Comparison of ENCODE assay signal across 9 mouse cellular contexts in genomic region chr5:112270764-112271541, GRCm38 (mm10). TPM values are rescaled to one million over a fixed set of nuclear protein-coding genes. Genes with fewer than 3 reads are reported as not detected.
DNase-seq lines count a peak whose midpoint lies in the region; ATAC-seq and TF ChIP-seq lines count a peak whose summit lies in the region.
"Had no signal": no experiment of that assay in that cellular context is flagged by ENCODE, and none has a peak within 500 bp of the region (broad histone marks: within the 10 kb centered on the region; RNA-seq: fewer than 3 reads in every experiment).

No protein-coding gene starts in this region.

- peak overlapping the region; percentile 22 for H3K4me2 ChIP-seq in forebrain, embryonic 13.5 days
- peak overlapping the region; percentile 26; the same call in 1 of the 2 replicates for H3K4me2 ChIP-seq in hindbrain, postnatal 0 days (ENCODE audit: low read depth, low read length)
- H3K4me2 ChIP-seq in myocyte (ENCODE audit: low read depth): peak overlapping the region; percentile 82
- no peak overlapping the region for H3K4me2 ChIP-seq in liver, embryonic 11.5 days

- TF ChIP-seq POLR2A in myocyte (IDR thresholded peaks at IDR 0.05; ENCODE audit: insufficient read length, low read depth): no peak
- no peak for TF ChIP-seq POLR2A in heart, adult 2 months (IDR thresholded peaks at IDR 0.05; ENCODE audit: insufficient read depth, low read depth, low read length)

- peak overlapping the region; percentile 48 for H3K27ac ChIP-seq in forebrain, embryonic 13.5 days
- no peak overlapping the region for H3K27ac ChIP-seq in forebrain, embryonic 10.5 days
- peak overlapping the region; percentile 64 for H3K27ac ChIP-seq in hindbrain, postnatal 0 days
- no peak overlapping the region for H3K27ac ChIP-seq in liver, embryonic 11.5 days (ENCODE audit: low read depth, low read length)
- H3K27ac ChIP-seq in heart, adult 2 months: no peak overlapping the region

- no peak for DNase-seq in forebrain, embryonic 10.5 days (ENCODE audit: extremely low spot score, low spot score)
- DNase-seq in Muller cell, postnatal 12 days (ENCODE audit: inconsistent ontology term): peak; percentile 61
- peak; percentile 74 for DNase-seq in hindbrain, postnatal 0 days (ENCODE audit: low spot score)
- DNase-seq in liver, embryonic 11.5 days (ENCODE audit: low spot score): no peak
- no peak for DNase-seq in urinary bladder, adult 2 months (ENCODE audit: low spot score)
- DNase-seq in heart, adult 2 months: no peak

- 0 out of 2 replicates have a peak, but pooled peaks cover 4% of the 10 kb centered on the region for H3K27me3 ChIP-seq in forebrain, embryonic 13.5 days
- peaks cover 62% of the 10 kb centered on the region for H3K27me3 ChIP-seq in forebrain, embryonic 10.5 days (ENCODE audit: poor library complexity, severe bottlenecking)
- H3K27me3 ChIP-seq in hindbrain, postnatal 0 days (ENCODE audit: insufficient read depth, low read length): no peaks in the 10 kb centered on the region
- no peaks in the 10 kb centered on the region for H3K27me3 ChIP-seq in myocyte (ENCODE audit: control insufficient read depth, insufficient read depth, insufficient read length)
- peaks cover 12% of the 10 kb centered on the region for H3K27me3 ChIP-seq in liver, embryonic 11.5 days (replicated peaks; ENCODE audit: control insufficient read depth, insufficient read depth, low read length)
- no peaks in the 10 kb centered on the region for H3K27me3 ChIP-seq in heart, adult 2 months (ENCODE audit: control insufficient read depth, insufficient read depth, low read length)

- TF ChIP-seq CTCF in hindbrain, postnatal 0 days (IDR thresholded peaks at IDR 0.05; ENCODE audit: low read depth): 0 out of 2 replicates have a peak, but pooled peaks have one; percentile 10
- no peak for TF ChIP-seq CTCF in heart, adult 2 months (IDR thresholded peaks at IDR 0.05)

- intact Hi-C loops in heart, adult 2 months (cut with DNase I): no loop called here

- H3K9me3 ChIP-seq in forebrain, embryonic 13.5 days (replicated peaks): no peaks in the 10 kb centered on the region
- H3K9me3 ChIP-seq in forebrain, embryonic 10.5 days: no peaks in the 10 kb centered on the region
- no peaks in the 10 kb centered on the region for H3K9me3 ChIP-seq in hindbrain, postnatal 0 days (ENCODE audit: low read length)
- H3K9me3 ChIP-seq in liver, embryonic 11.5 days (ENCODE audit: control insufficient read depth, low read length): no peaks in the 10 kb centered on the region

- 40% methylated on average over 24 of the region's 24 CpGs for WGBS in forebrain, embryonic 13.5 days
- WGBS in forebrain, embryonic 10.5 days: 73% methylated on average over 24 of the region's 24 CpGs
- whole genome bisulfite sequencing in hindbrain, postnatal 0 days: 15% methylated on average over 24 of the region's 24 CpGs
- WGBS in liver, embryonic 11.5 days: 52% methylated on average over 24 of the region's 24 CpGs
- 52% methylated on average over 24 of the region's 24 CpGs for WGBS in heart, adult 2 months

- no peak overlapping the region for H3ac ChIP-seq in myocyte (ENCODE audit: control insufficient read depth, insufficient read length)

- no peak overlapping the region for H3K4me3 ChIP-seq in forebrain, embryonic 13.5 days
- no peak overlapping the region for H3K4me3 ChIP-seq in forebrain, embryonic 10.5 days
- H3K4me3 ChIP-seq in hindbrain, postnatal 0 days (ENCODE audit: low read length): no peak overlapping the region
- peak overlapping the region; percentile 10 for H3K4me3 ChIP-seq in myocyte
- H3K4me3 ChIP-seq in liver, embryonic 11.5 days (ENCODE audit: low read depth, low read length): no peak overlapping the region
- H3K4me3 ChIP-seq in heart, adult 2 months: no peak overlapping the region

- no peak overlapping the region for H3K9ac ChIP-seq in forebrain, embryonic 13.5 days
- 0 out of 2 replicates have a peak overlapping the region, but pooled peaks have one; percentile 21 for H3K9ac ChIP-seq in hindbrain, postnatal 0 days (replicated peaks; ENCODE audit: low read length)
- no peak overlapping the region for H3K9ac ChIP-seq in liver, embryonic 11.5 days (ENCODE audit: low read depth, low read length)
- H3K9ac ChIP-seq in heart, adult 2 months (ENCODE audit: low read depth, low read length): no peak overlapping the region

- H3K4me1 ChIP-seq in forebrain, embryonic 13.5 days: peaks cover 15% of the 10 kb centered on the region
- H3K4me1 ChIP-seq in forebrain, embryonic 10.5 days: peaks cover 45% of the 10 kb centered on the region
- peaks cover 12% of the 10 kb centered on the region for H3K4me1 ChIP-seq in hindbrain, postnatal 0 days (ENCODE audit: insufficient read depth, low read length)
- H3K4me1 ChIP-seq in liver, embryonic 11.5 days (replicated peaks; ENCODE audit: control insufficient read depth, insufficient read depth, low read length): peaks cover 22% of the 10 kb centered on the region
- no peaks in the 10 kb centered on the region; the same call in 1 of the 2 replicates for H3K4me1 ChIP-seq in heart, adult 2 months (ENCODE audit: control insufficient read depth, insufficient read depth, low read length)

- H3K36me3 ChIP-seq in forebrain, embryonic 13.5 days (ENCODE audit: poor library complexity, severe bottlenecking): no peaks in the 10 kb centered on the region
- no peaks in the 10 kb centered on the region for H3K36me3 ChIP-seq in forebrain, embryonic 10.5 days (replicated peaks)
- H3K36me3 ChIP-seq in hindbrain, postnatal 0 days (ENCODE audit: insufficient read depth, low read length): no peaks in the 10 kb centered on the region
- no peaks in the 10 kb centered on the region for H3K36me3 ChIP-seq in myocyte (ENCODE audit: control insufficient read depth, insufficient read depth)
- no peaks in the 10 kb centered on the region for H3K36me3 ChIP-seq in liver, embryonic 11.5 days (ENCODE audit: control insufficient read depth, insufficient read depth, low read length)
- H3K36me3 ChIP-seq in heart, adult 2 months (ENCODE audit: control insufficient read depth, insufficient read depth, low read length): no peaks in the 10 kb centered on the region

- ATAC-seq in forebrain, embryonic 13.5 days: no peak
- peak; percentile 58 for ATAC-seq in hindbrain, postnatal 0 days
- ATAC-seq in liver, embryonic 11.5 days (replicated peaks; ENCODE audit: low FRiP score): no peak

- no peak for TF ChIP-seq EP300 in heart, adult 2 months (IDR thresholded peaks at IDR 0.05; ENCODE audit: insufficient read depth, low read depth, low read length)

- H3K79me2 ChIP-seq in myocyte (ENCODE audit: control insufficient read depth, insufficient read depth): no peaks in the 10 kb centered on the region
- no peaks in the 10 kb centered on the region for H3K79me2 ChIP-seq in heart, adult 2 months (replicated peaks; ENCODE audit: control insufficient read depth, insufficient read depth, low read length)

TF ChIP-seq in myocyte, 11 proteins besides CTCF, POLR2A, EP300 and RAD21 (continues in another document):
- TF ChIP-seq POLR2AphosphoS2 (IDR thresholded peaks at IDR 0.05; ENCODE audit: insufficient read length, low read depth) (no peak), TCF12 (IDR thresholded peaks at IDR 0.05; ENCODE audit: insufficient read depth, poor library complexity, severe bottlenecking) (peak; percentile 87), REST (IDR thresholded peaks at IDR 0.05; ENCODE audit: insufficient read depth, insufficient read length) (no peak), USF1 (IDR thresholded peaks at IDR 0.05; ENCODE audit: low read depth) (no peak)

RNA-seq across cellular contexts. Expression of gene Tpst2, which starts 5.5 kb away (rescaled TPM):
- polyA plus RNA-seq in forebrain, embryonic 13.5 days (2015; fragmentation: Nextera tagmentation; extraction: Ambion mirVana): 28.4 and 29.8 TPM in 2 replicates
- 36.7 and 37.7 TPM in 2 replicates for polyA plus RNA-seq in forebrain, embryonic 10.5 days (2016; fragmentation: Nextera tagmentation; extraction: Ambion mirVana)
- total RNA-seq in hindbrain, postnatal 0 days (2014; rRNA removed): 46.9 and 57.0 TPM in 2 replicates
- polyA plus RNA-seq in hindbrain, postnatal 0 days (2015; fragmentation: Nextera tagmentation; extraction: Ambion mirVana): 34.4 and 37.0 TPM in 2 replicates
- polyA plus RNA-seq in myocyte (2012; fragmentation: generic; extraction: Trizol): 94.7 TPM
- polyA plus RNA-seq in liver, embryonic 11.5 days (2014; fragmentation: Nextera tagmentation; extraction: Ambion mirVana): 66.0 and 66.7 TPM in 2 replicates
- polyA plus RNA-seq in urinary bladder, adult 2 months (2012; rRNA removed): 20.7 and 29.1 TPM in 2 replicates
- total RNA-seq in heart, adult 2 months (2021): 10 to 100 TPM; 38.3 to 43.6 TPM
- polyA plus RNA-seq in heart, adult 2 months (2012; rRNA removed): 36.9 and 37.7 TPM in 2 replicates

RNA-seq across cellular contexts. Expression of gene Crybb1, which starts 15.3 kb away (rescaled TPM):
- polyA plus RNA-seq in forebrain, embryonic 13.5 days (2015; fragmentation: Nextera tagmentation; extraction: Ambion mirVana): 2.1 TPM in 2 replicates
- polyA plus RNA-seq in forebrain, embryonic 10.5 days (2016; fragmentation: Nextera tagmentation; extraction: Ambion mirVana): 0.30 TPM in 1 of 2 replicates, not detected in the other
- 8.0 and 11.7 TPM in 2 replicates for total RNA-seq in hindbrain, postnatal 0 days (2014; rRNA removed)
- polyA plus RNA-seq in hindbrain, postnatal 0 days (2015; fragmentation: Nextera tagmentation; extraction: Ambion mirVana): 14.2 and 14.6 TPM in 2 replicates
- 0.36 TPM for polyA plus RNA-seq in myocyte (2012; fragmentation: generic; extraction: Trizol)
- 0.31 and 0.45 TPM in 2 replicates for polyA plus RNA-seq in liver, embryonic 11.5 days (2014; fragmentation: Nextera tagmentation; extraction: Ambion mirVana)
- polyA plus RNA-seq in urinary bladder, adult 2 months (2012; rRNA removed): not detected in 2 replicates
- total RNA-seq in heart, adult 2 months (2021): 1 to 10 TPM; 1.5 to 3.3 TPM
- polyA plus RNA-seq in heart, adult 2 months (2012; rRNA removed): 2.1 and 2.3 TPM in 2 replicates
- total RNA-seq: liver, adult 2 months had no signal
- polyA plus RNA-seq: liver, adult 2 months had no signal

RNA-seq across cellular contexts. Expression of gene Cryba4, which starts 18.6 kb away (rescaled TPM):
- polyA plus RNA-seq in forebrain, embryonic 13.5 days (2015; fragmentation: Nextera tagmentation; extraction: Ambion mirVana): 0.42 and 1.6 TPM in 2 replicates
- polyA plus RNA-seq in forebrain, embryonic 10.5 days (2016; fragmentation: Nextera tagmentation; extraction: Ambion mirVana): 0.48 TPM in 1 of 2 replicates, not detected in the other
- 0.26 and 1.8 TPM in 2 replicates for total RNA-seq in hindbrain, postnatal 0 days (2014; rRNA removed)
- polyA plus RNA-seq in hindbrain, postnatal 0 days (2015; fragmentation: Nextera tagmentation; extraction: Ambion mirVana): 1.6 and 2.4 TPM in 2 replicates
- 2.8 TPM for polyA plus RNA-seq in myocyte (2012; fragmentation: generic; extraction: Trizol)
- polyA plus RNA-seq in liver, embryonic 11.5 days (2014; fragmentation: Nextera tagmentation; extraction: Ambion mirVana): 0.84 and 1.3 TPM in 2 replicates
- 0.23 TPM in 1 of 2 replicates, not detected in the other for polyA plus RNA-seq in urinary bladder, adult 2 months (2012; rRNA removed)
- total RNA-seq in heart, adult 2 months (2021): 1 to 10 TPM; 5.3 to 7.1 TPM
- polyA plus RNA-seq in heart, adult 2 months (2012; rRNA removed): 14.4 and 33.8 TPM in 2 replicates

RNA-seq across cellular contexts. Expression of gene Tfip11, which starts 55.2 kb away (rescaled TPM):
- 29.9 and 35.7 TPM in 2 replicates for polyA plus RNA-seq in forebrain, embryonic 13.5 days (2015; fragmentation: Nextera tagmentation; extraction: Ambion mirVana)
- polyA plus RNA-seq in forebrain, embryonic 10.5 days (2016; fragmentation: Nextera tagmentation; extraction: Ambion mirVana): 41.7 and 42.0 TPM in 2 replicates
- 16.5 and 20.2 TPM in 2 replicates for total RNA-seq in hindbrain, postnatal 0 days (2014; rRNA removed)
- 24.3 and 24.4 TPM in 2 replicates for polyA plus RNA-seq in hindbrain, postnatal 0 days (2015; fragmentation: Nextera tagmentation; extraction: Ambion mirVana)
- 31.7 TPM for polyA plus RNA-seq in myocyte (2012; fragmentation: generic; extraction: Trizol)
- 24.5 and 30.5 TPM in 2 replicates for polyA plus RNA-seq in liver, embryonic 11.5 days (2014; fragmentation: Nextera tagmentation; extraction: Ambion mirVana)
- polyA plus RNA-seq in urinary bladder, adult 2 months (2012; rRNA removed): 21.6 and 24.2 TPM in 2 replicates
- total RNA-seq in heart, adult 2 months (2021): 10 to 100 TPM; 17.6 to 19.4 TPM
- 16.0 and 18.5 TPM in 2 replicates for polyA plus RNA-seq in heart, adult 2 months (2012; rRNA removed)

Comparison
In these comparisons a context has a peak if more than half of its experiments do, and no peak if none do; other contexts are left out.
1. H3K27ac ChIP-seq: peak in forebrain, embryonic 13.5 days (single experiment) and hindbrain, postnatal 0 days (single experiment); none in forebrain, embryonic 10.5 days (single experiment), liver, embryonic 11.5 days (single experiment) and heart, adult 2 months (single experiment).
2. DNase-seq: peak in Muller cell, postnatal 12 days (single experiment) and hindbrain, postnatal 0 days (single experiment); none in forebrain, embryonic 10.5 days (single experiment), liver, embryonic 11.5 days (single experiment), urinary bladder, adult 2 months (single experiment) and heart, adult 2 months (0 of 2).